ENCODE assay signal across 7 mouse cellular contexts in genomic region chr2:30445312-30445711, GRCm38 (mm10). TPM values are rescaled to one million over a fixed set of nuclear protein-coding genes. Genes with fewer than 3 reads are reported as not detected.
DNase-seq lines count a peak whose midpoint lies in the region; ATAC-seq and TF ChIP-seq lines count a peak whose summit lies in the region.

No protein-coding gene starts in this region.

- DNase-seq in 3134 (ENCODE audit: extremely low read depth, insufficient read length, low spot score): peak; percentile 69
- DNase-seq in kidney, postnatal 4 days: peak; percentile 77 to 84
- no peak for DNase-seq in left cerebral cortex, postnatal 36 days (ENCODE audit: low spot score in 2 of 2)

- intact Hi-C loops in left cerebral cortex, postnatal 36 days (cut with DNase I): no loop called here

- H3K27me3 ChIP-seq in E14TG2a.4 (ENCODE audit: insufficient read depth, low read length): no peaks in the 10 kb centered on the region
- no peaks in the 10 kb centered on the region for H3K27me3 ChIP-seq in heart, embryonic 11.5 days (ENCODE audit: control insufficient read depth, insufficient read depth, low read length)
- H3K27me3 ChIP-seq in stomach, embryonic 14.5 days (ENCODE audit: control insufficient read depth, insufficient read depth, low read length): no peaks in the 10 kb centered on the region

- H3K4me3 ChIP-seq in E14TG2a.4 (replicated peaks; ENCODE audit: low read length): peak overlapping the region; percentile 21; the same call in 1 of the 2 replicates
- no peak overlapping the region for H3K4me3 ChIP-seq in heart, embryonic 11.5 days (ENCODE audit: low read depth, low read length)
- no peak overlapping the region for H3K4me3 ChIP-seq in stomach, embryonic 14.5 days (ENCODE audit: low read depth, low read length)

- TF ChIP-seq CTCF in E14TG2a.4 (conservative IDR thresholded peaks at IDR 0.05; ENCODE audit: low read length): no peak

- WGBS in heart, embryonic 11.5 days (ENCODE audit: insufficient replicate concordance): 26% methylated on average over 2 of the region's 2 CpGs
- WGBS in stomach, embryonic 14.5 days: 15% methylated on average over 2 of the region's 2 CpGs

- no peaks in the 10 kb centered on the region for H3K9me3 ChIP-seq in E14TG2a.4 (ENCODE audit: low read length)
- peaks cover 4% of the 10 kb centered on the region for H3K9me3 ChIP-seq in heart, embryonic 11.5 days (replicated peaks; ENCODE audit: control insufficient read depth, low read length)
- H3K9me3 ChIP-seq in stomach, embryonic 14.5 days (ENCODE audit: control insufficient read depth, low read depth, low read length): no peaks in the 10 kb centered on the region

- peaks cover 85% of the 10 kb centered on the region for H3K36me3 ChIP-seq in E14TG2a.4 (ENCODE audit: insufficient read depth, low read length)
- peaks cover 23% of the 10 kb centered on the region for H3K36me3 ChIP-seq in heart, embryonic 11.5 days (ENCODE audit: control insufficient read depth, insufficient read depth, low read length)
- H3K36me3 ChIP-seq in stomach, embryonic 14.5 days (ENCODE audit: control insufficient read depth, insufficient read depth, low read length): peaks cover 50% of the 10 kb centered on the region

- no peak for ATAC-seq in heart, embryonic 11.5 days (replicated peaks; ENCODE audit: insufficient number of reproducible peaks, low FRiP score, low TSS enrichment)
- ATAC-seq in stomach, embryonic 14.5 days (ENCODE audit: insufficient number of reproducible peaks, insufficient read depth, low FRiP score, low read depth): peak; percentile 62
- no peak for ATAC-seq in monocyte, adult 5-6 weeks (replicated peaks; ENCODE audit: insufficient number of reproducible peaks, low FRiP score, low TSS enrichment, poor library complexity, severe bottlenecking)

- peaks cover 95% of the 10 kb centered on the region for H3K4me1 ChIP-seq in E14TG2a.4 (replicated peaks; ENCODE audit: low read depth, low read length)
- H3K4me1 ChIP-seq in heart, embryonic 11.5 days (ENCODE audit: control insufficient read depth, insufficient read depth, low read length): peaks cover 62% of the 10 kb centered on the region
- peaks cover 56% of the 10 kb centered on the region for H3K4me1 ChIP-seq in stomach, embryonic 14.5 days (ENCODE audit: control insufficient read depth, insufficient read depth, low read length)

- H3K4me2 ChIP-seq in heart, embryonic 11.5 days: peak overlapping the region; percentile 37
- peak overlapping the region; percentile 19; the same call in 1 of the 2 replicates for H3K4me2 ChIP-seq in stomach, embryonic 14.5 days (replicated peaks; ENCODE audit: low read depth, low read length)

- peak overlapping the region; percentile 100 for H3K27ac ChIP-seq in heart, embryonic 11.5 days (ENCODE audit: low read depth, low read length)
- H3K27ac ChIP-seq in stomach, embryonic 14.5 days (ENCODE audit: low read length): peak overlapping the region; percentile 100

- peak overlapping the region; percentile 63 for H3K9ac ChIP-seq in heart, embryonic 11.5 days (ENCODE audit: low read depth, low read length)
- H3K9ac ChIP-seq in stomach, embryonic 14.5 days (replicated peaks; ENCODE audit: low read depth, low read length): peak overlapping the region; percentile 2

RNA-seq across cellular contexts. Expression of gene Ier5l, which starts 28.7 kb away (rescaled TPM):
- polyA plus RNA-seq in heart, embryonic 11.5 days (2014; fragmentation: Nextera tagmentation; extraction: Ambion mirVana): 2.4 TPM in 2 replicates
- polyA plus RNA-seq in stomach, embryonic 14.5 days (2014; fragmentation: Nextera tagmentation; extraction: Ambion mirVana): 2.8 and 3.1 TPM in 2 replicates
- total RNA-seq in left cerebral cortex, postnatal 36 days (2021): 10 to 100 TPM; 17.9 to 21.3 TPM
- total RNA-seq in monocyte, adult 5-6 weeks (2017): 0.29 to 1.8 TPM (median 1.7 TPM) in 3 replicates

RNA-seq across cellular contexts. Expression of gene Ptpa, which starts 29.5 kb away (rescaled TPM):
- 50.3 and 63.5 TPM in 2 replicates for polyA plus RNA-seq in heart, embryonic 11.5 days (2014; fragmentation: Nextera tagmentation; extraction: Ambion mirVana)
- polyA plus RNA-seq in stomach, embryonic 14.5 days (2014; fragmentation: Nextera tagmentation; extraction: Ambion mirVana): 82.6 and 85.4 TPM in 2 replicates
- total RNA-seq in left cerebral cortex, postnatal 36 days (2021): 100 to 1,000 TPM; 175 to 182 TPM
- 23.0 to 45.8 TPM (median 34.5 TPM) in 3 replicates for total RNA-seq in monocyte, adult 5-6 weeks (2017)

RNA-seq across cellular contexts. Expression of gene Crat, which starts 29.7 kb away (rescaled TPM):
- 61.5 and 66.0 TPM in 2 replicates for polyA plus RNA-seq in heart, embryonic 11.5 days (2014; fragmentation: Nextera tagmentation; extraction: Ambion mirVana)
- 27.3 and 30.0 TPM in 2 replicates for polyA plus RNA-seq in stomach, embryonic 14.5 days (2014; fragmentation: Nextera tagmentation; extraction: Ambion mirVana)
- 10 to 100 TPM; 46.3 to 54.5 TPM for total RNA-seq in left cerebral cortex, postnatal 36 days (2021)
- 5.1 to 16.4 TPM (median 6.8 TPM) in 3 replicates for total RNA-seq in monocyte, adult 5-6 weeks (2017)

RNA-seq across cellular contexts. Expression of gene Dolpp1, which starts 53.3 kb away (rescaled TPM):
- polyA plus RNA-seq in heart, embryonic 11.5 days (2014; fragmentation: Nextera tagmentation; extraction: Ambion mirVana): 19.5 and 21.3 TPM in 2 replicates
- 35.8 and 37.8 TPM in 2 replicates for polyA plus RNA-seq in stomach, embryonic 14.5 days (2014; fragmentation: Nextera tagmentation; extraction: Ambion mirVana)
- 10 to 100 TPM; 24.4 to 27.0 TPM for total RNA-seq in left cerebral cortex, postnatal 36 days (2021)
- total RNA-seq in monocyte, adult 5-6 weeks (2017): 11.3 to 25.4 TPM (median 19.3 TPM) in 3 replicates

Comparison
In these comparisons a context has a peak if more than half of its experiments do, and no peak if none do; other contexts are left out.
1. DNase-seq: peak in 3134 (single experiment) and kidney, postnatal 4 days (2 of 2); none in left cerebral cortex, postnatal 36 days (0 of 2).